8 mouse cellular contexts compared by ENCODE assay signal in genomic region chr3:61364661-61364977, GRCm38 (mm10). TPM values are rescaled to one million over a fixed set of nuclear protein-coding genes. Genes with fewer than 3 reads are reported as not detected.
DNase-seq lines count a peak whose midpoint lies in the region; ATAC-seq and TF ChIP-seq lines count a peak whose summit lies in the region.

No protein-coding gene starts in this region.

- TF ChIP-seq EP300 in lung, postnatal 0 days (IDR thresholded peaks at IDR 0.05): no peak

- peak overlapping the region; percentile 80 for H3K4me3 ChIP-seq in lung, postnatal 0 days (ENCODE audit: low read depth, low read length)
- peak overlapping the region; percentile 86 for H3K4me3 ChIP-seq in forebrain, embryonic 10.5 days
- peak overlapping the region; percentile 87 for H3K4me3 ChIP-seq in limb, embryonic 11.5 days (ENCODE audit: low read depth, low read length)
- peak overlapping the region; percentile 68 for H3K4me3 ChIP-seq in olfactory bulb, adult 2 months (ENCODE audit: insufficient read depth, low read depth, low read length)

- WGBS in lung, postnatal 0 days: under 1% methylated on average over 26 of the region's 33 CpGs
- under 1% methylated on average over 32 of the region's 33 CpGs for WGBS in forebrain, embryonic 10.5 days
- WGBS in limb, embryonic 11.5 days: 0% methylated on average over 33 of the region's 33 CpGs
- under 1% methylated on average over 33 of the region's 33 CpGs for WGBS in olfactory bulb, adult 2 months

- H3K4me1 ChIP-seq in lung, postnatal 0 days (ENCODE audit: insufficient read depth, low read depth, low read length): 0 out of 2 replicates have a peak, but pooled peaks cover 2% of the 10 kb centered on the region
- peaks cover 33% of the 10 kb centered on the region for H3K4me1 ChIP-seq in forebrain, embryonic 10.5 days
- H3K4me1 ChIP-seq in limb, embryonic 11.5 days (ENCODE audit: control insufficient read depth, insufficient read depth, low read length): 0 out of 2 replicates have a peak, but pooled peaks cover 3% of the 10 kb centered on the region
- H3K4me1 ChIP-seq in olfactory bulb, adult 2 months (ENCODE audit: control insufficient read depth, insufficient read depth, low read length): peaks cover 2% of the 10 kb centered on the region; the same call in 1 of the 2 replicates

- TF ChIP-seq CTCF in lung, postnatal 0 days (IDR thresholded peaks at IDR 0.05): no peak
- no peak for TF ChIP-seq CTCF in olfactory bulb, adult 2 months (IDR thresholded peaks at IDR 0.05; ENCODE audit: insufficient read depth, low read depth, low read length)

- H3K27me3 ChIP-seq in lung, postnatal 0 days (replicated peaks; ENCODE audit: insufficient read depth, low read length): no peaks in the 10 kb centered on the region
- no peaks in the 10 kb centered on the region for H3K27me3 ChIP-seq in forebrain, embryonic 10.5 days (ENCODE audit: poor library complexity, severe bottlenecking)
- no peaks in the 10 kb centered on the region for H3K27me3 ChIP-seq in limb, embryonic 11.5 days (ENCODE audit: control insufficient read depth, insufficient read depth, low read length)

- no peak for TF ChIP-seq POLR2A in olfactory bulb, adult 2 months (IDR thresholded peaks at IDR 0.05; ENCODE audit: insufficient read depth, low read depth, low read length)

- H3K36me3 ChIP-seq in lung, postnatal 0 days (ENCODE audit: insufficient read depth, low read length): no peaks in the 10 kb centered on the region
- peaks cover 10% of the 10 kb centered on the region; the same call in 1 of the 2 replicates for H3K36me3 ChIP-seq in forebrain, embryonic 10.5 days (replicated peaks)
- no peaks in the 10 kb centered on the region for H3K36me3 ChIP-seq in limb, embryonic 11.5 days (ENCODE audit: control insufficient read depth, insufficient read depth, low read length)

- H3K4me2 ChIP-seq in lung, postnatal 0 days (replicated peaks; ENCODE audit: low read depth, low read length): peak overlapping the region; percentile 75
- peak overlapping the region; percentile 70 for H3K4me2 ChIP-seq in limb, embryonic 11.5 days (ENCODE audit: low read depth, severe bottlenecking)

- no peaks in the 10 kb centered on the region for H3K9me3 ChIP-seq in lung, postnatal 0 days (ENCODE audit: low read length)
- no peaks in the 10 kb centered on the region for H3K9me3 ChIP-seq in forebrain, embryonic 10.5 days
- no peaks in the 10 kb centered on the region for H3K9me3 ChIP-seq in limb, embryonic 11.5 days (ENCODE audit: control insufficient read depth, low read length)

- H3K9ac ChIP-seq in lung, postnatal 0 days (replicated peaks; ENCODE audit: low read depth): peak overlapping the region; percentile 59
- H3K9ac ChIP-seq in limb, embryonic 11.5 days (ENCODE audit: low read length): peak overlapping the region; percentile 80

- DNase-seq in lung, postnatal 0 days (ENCODE audit: low spot score): no peak
- no peak for DNase-seq in lung, postnatal 4 days
- no peak for DNase-seq in forebrain, embryonic 10.5 days (ENCODE audit: extremely low spot score, low spot score)
- no peak for DNase-seq in limb, embryonic 11.5 days (ENCODE audit: low spot score)
- no peak for DNase-seq in gastrocnemius, postnatal 10 days
- no peak for DNase-seq in gastrocnemius, adult 18-20 months (ENCODE audit: low spot score)
- no peak for DNase-seq in kidney, postnatal 36 days

- no peak; the same call in 1 of the 2 replicates for ATAC-seq in lung, postnatal 0 days
- peak; percentile 19; the same call in 1 of the 2 replicates for ATAC-seq in limb, embryonic 11.5 days (ENCODE audit: insufficient number of reproducible peaks, low FRiP score, low TSS enrichment, low read depth)

- peak overlapping the region; percentile 60 for H3K27ac ChIP-seq in lung, postnatal 0 days (ENCODE audit: low read length)
- H3K27ac ChIP-seq in forebrain, embryonic 10.5 days: peak overlapping the region; percentile 93
- no peak overlapping the region for H3K27ac ChIP-seq in limb, embryonic 11.5 days (replicated peaks; ENCODE audit: low read depth, low read length)
- peak overlapping the region; percentile 77 for H3K27ac ChIP-seq in olfactory bulb, adult 2 months (ENCODE audit: insufficient read depth, low read depth, low read length)

RNA-seq across cellular contexts. Expression of gene B430305J03Rik, which starts 1.1 kb away (rescaled TPM):
- not detected in 2 replicates for polyA plus RNA-seq in lung, postnatal 0 days (2015; fragmentation: Nextera tagmentation; extraction: Ambion mirVana)
- not detected in 2 replicates for polyA plus RNA-seq in forebrain, embryonic 10.5 days (2016; fragmentation: Nextera tagmentation; extraction: Ambion mirVana)
- not detected in 2 replicates for polyA plus RNA-seq in limb, embryonic 11.5 days (2014; fragmentation: Nextera tagmentation; extraction: Ambion mirVana)
- polyA plus RNA-seq in olfactory bulb, adult 2 months (2012; ENCODE audit: insufficient read depth, insufficient read length, low replicate concordance, missing spikeins): not detected in 2 replicates
- under 1 TPM; 0.21 to 0.27 TPM for total RNA-seq in gastrocnemius, postnatal 10 days (2021)
- total RNA-seq in gastrocnemius, adult 18-20 months (2021): not detected

RNA-seq across cellular contexts. Expression of gene Rap2b, which starts 3.2 kb away (rescaled TPM):
- 6.8 and 7.0 TPM in 2 replicates for polyA plus RNA-seq in lung, postnatal 0 days (2015; fragmentation: Nextera tagmentation; extraction: Ambion mirVana)
- 10.2 and 11.4 TPM in 2 replicates for polyA plus RNA-seq in forebrain, embryonic 10.5 days (2016; fragmentation: Nextera tagmentation; extraction: Ambion mirVana)
- polyA plus RNA-seq in limb, embryonic 11.5 days (2014; fragmentation: Nextera tagmentation; extraction: Ambion mirVana): 10.2 and 10.8 TPM in 2 replicates
- not detected in 2 replicates for polyA plus RNA-seq in olfactory bulb, adult 2 months (2012; ENCODE audit: insufficient read depth, insufficient read length, low replicate concordance, missing spikeins)
- total RNA-seq in gastrocnemius, postnatal 10 days (2021): 1 to 10 TPM; 4.6 to 6.5 TPM
- 1 to 10 TPM; 1.1 TPM for total RNA-seq in gastrocnemius, adult 18-20 months (2021)
